Mouse (Mus musculus) left cerebral cortex, postnatal 4 days (tissue): ENCODE results near the gene Eml2. TPM values are rescaled to one million over a fixed set of nuclear protein-coding genes. Genes with fewer than 3 reads are reported as not detected.

Experiments used
- DNase-seq: peaks from one replicate; pipeline ENCODE4 v3.0.0-alpha.2; 2022
- intact Hi-C: fragments of 180-260 bp; cut with DNase I; formaldehyde crosslinking; loops from one replicate; pipeline ENCODE4 v1.15.1; 2025
- microRNA-seq: library from miRNA; unstranded; fragments of <30 nt; microRNA quantifications from one replicate; pipeline ENCODE4 v1.2.0, GENCODE M21; 2022
- total RNA-seq, 2 experiments: library from RNA; stranded (reverse); gene quantifications; 2 replicates each; pipeline ENCODE4 v1.2.3; 2021

The Eml2 gene
- total RNA-seq, 2 experiments from 2014 or later = 102 to 106 TPM

DNA sequence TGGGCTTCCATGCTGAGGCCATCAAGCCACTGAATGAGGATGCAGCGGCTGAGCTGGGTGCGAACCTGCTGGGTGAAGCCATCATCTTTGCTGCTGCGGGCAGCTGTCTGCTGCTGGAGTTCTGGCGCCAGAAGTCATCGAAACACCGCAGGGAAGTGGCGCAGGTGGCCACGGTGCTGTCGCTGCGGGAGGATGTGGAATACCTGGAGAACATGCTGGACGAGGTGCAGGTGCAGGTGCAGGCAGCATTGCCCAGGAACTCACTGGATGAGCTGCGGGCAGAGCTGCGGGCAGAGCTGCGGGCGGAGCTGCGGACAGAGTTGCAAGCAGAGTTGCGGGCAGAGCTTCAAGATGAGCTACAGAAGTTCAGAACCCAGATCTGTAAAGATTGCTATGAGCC is 79.2 kb downstream of the Eml2 start:
- no peak for DNase-seq
- intact Hi-C loops = no loop called here

Small RNA genes within 50 kb of the gene (microRNA-seq; reads per million reads assigned to microRNA genes)
- 3,617 reads per million, percentile 88 among the genes with 10 or more reads in this experiment for gene Mir330

Other genes with a start within 250 kb of the Eml2 start
- gene Nanos2, start 189.0 kb upstream of the Eml2 start, total RNA-seq = 1 to 10 TPM; 1.4 to 1.7 TPM
- 10 to 100 TPM; 18.8 to 20.2 TPM for gene Mypop, start 185.2 kb upstream of the Eml2 start, total RNA-seq
- 10 to 100 TPM; 56.9 to 60.8 TPM for gene Irf2bp1, start 172.4 kb upstream of the Eml2 start, total RNA-seq
- gene Foxa3, start 152.9 kb upstream of the Eml2 start, total RNA-seq = not detected
- gene Sympk, start 152.0 kb upstream of the Eml2 start, total RNA-seq = 10 to 100 TPM; 87.1 to 96.8 TPM
- gene Rsph6a, start 121.7 kb upstream of the Eml2 start, total RNA-seq = under 1 TPM; 0.30 to 0.46 TPM
- 100 to 1,000 TPM; 147 to 151 TPM for gene Dmwd, start 100.2 kb upstream of the Eml2 start, total RNA-seq
- 10 to 100 TPM; 45.3 to 46.5 TPM for gene Dmpk, start 92.6 kb upstream of the Eml2 start, total RNA-seq
- gene Six5, start 81.8 kb upstream of the Eml2 start, total RNA-seq = 1 to 10 TPM; 2.2 to 3.3 TPM
- 10 to 100 TPM in 1 of 2 experiments, 1 to 10 TPM in 1; 9.4 to 11.0 TPM for gene Gm4969, start 58.1 kb upstream of the Eml2 start, total RNA-seq
- 10 to 100 TPM; 17.7 to 18.9 TPM for gene Fbxo46, start 56.6 kb upstream of the Eml2 start, total RNA-seq
- 10 to 100 TPM; 17.6 to 19.9 TPM for gene Qpctl, start 27.1 kb upstream of the Eml2 start, total RNA-seq
- 100 to 1,000 TPM; 126 to 130 TPM for gene Snrpd2, start 26.7 kb upstream of the Eml2 start, total RNA-seq
- 10 to 100 TPM; 22.7 to 25.8 TPM for gene Gipr, start 10.3 kb upstream of the Eml2 start, total RNA-seq
- 1 to 10 TPM; 3.5 to 4.3 TPM for gene Gpr4, start 36.1 kb downstream of the Eml2 start, total RNA-seq
- gene Opa3, start 51.9 kb downstream of the Eml2 start, total RNA-seq = 10 to 100 TPM; 33.8 to 35.0 TPM
- gene Vasp, start 95.4 kb downstream of the Eml2 start, total RNA-seq = 10 to 100 TPM; 45.3 to 46.6 TPM
- gene Ppm1n, start 103.6 kb downstream of the Eml2 start, total RNA-seq = under 1 TPM; 0.60 to 0.64 TPM
- gene Rtn2, start 106.2 kb downstream of the Eml2 start, total RNA-seq = 100 to 1,000 TPM; 154 to 161 TPM
- gene Fosb, start 133.6 kb downstream of the Eml2 start, total RNA-seq = 1 to 10 TPM; 1.2 to 1.3 TPM
- gene Ercc1, start 168.4 kb downstream of the Eml2 start, total RNA-seq = 10 to 100 TPM; 60.1 to 70.9 TPM
- 10 to 100 TPM; 15.9 to 18.7 TPM for gene Cd3eap, start 183.1 kb downstream of the Eml2 start, total RNA-seq
- 1 to 10 TPM; 6.0 to 6.4 TPM for gene Ppp1r13l, start 183.3 kb downstream of the Eml2 start, total RNA-seq
- 10 to 100 TPM; 46.1 to 62.8 TPM for gene Ercc2, start 205.6 kb downstream of the Eml2 start, total RNA-seq
- 1 to 10 TPM; 1.2 to 1.3 TPM for gene Klc3, start 227.7 kb downstream of the Eml2 start, total RNA-seq
- not detected for gene Ckm, start 228.4 kb downstream of the Eml2 start, total RNA-seq